Mouse (Mus musculus): Measurements from ENCODE around the gene Mbd5. TPM values are rescaled to one million over a fixed set of nuclear protein-coding genes. Genes with fewer than 3 reads are reported as not detected.

Gene Mbd5
- total RNA-seq, 2 experiments from 2014 or later = 98.6 to 104 TPM

DNA sequence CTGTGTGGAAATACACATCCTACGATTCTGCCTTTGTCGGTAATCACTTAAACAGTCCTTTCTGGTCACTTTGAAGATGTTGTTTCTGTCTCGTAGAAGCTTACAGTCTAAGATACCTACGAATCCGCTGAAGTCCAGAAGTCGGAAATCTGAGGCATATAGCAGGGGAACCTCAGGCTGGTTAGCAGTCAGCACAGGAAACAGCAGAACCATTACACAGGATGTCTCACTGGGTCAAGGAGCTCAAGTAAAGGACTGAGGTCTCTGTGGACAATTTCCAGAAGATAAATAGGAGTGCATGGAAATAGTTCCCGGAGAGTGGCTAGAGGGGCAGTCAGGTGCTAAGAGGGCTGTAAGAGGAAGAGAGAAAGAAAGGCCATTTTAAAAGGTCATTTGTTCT, 384.3 kb downstream of the Mbd5 start:
- no peak for DNase-seq
- intact Hi-C loops (cut with DNase I) = no loop called here

DNA sequence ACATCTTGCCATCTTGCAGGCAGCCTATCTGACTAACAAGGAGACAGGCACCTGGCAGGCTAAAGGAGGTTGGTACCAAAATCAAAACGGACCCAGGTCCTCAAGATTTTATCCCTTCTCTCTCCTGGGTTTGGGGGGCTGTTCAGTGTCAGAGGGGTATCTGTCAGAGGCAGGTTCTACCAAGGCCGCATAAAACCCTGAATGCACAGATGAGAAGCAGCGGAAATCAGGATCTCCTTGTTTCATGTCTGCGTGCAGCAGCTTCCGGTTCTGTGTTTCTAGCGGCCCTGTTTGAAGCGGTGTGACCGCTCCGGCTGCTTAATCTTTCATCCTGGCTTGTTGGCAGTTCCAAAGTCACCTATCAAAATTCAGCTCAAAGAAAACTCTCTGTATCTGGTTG, 386.0 kb downstream of the Mbd5 start:
- intact Hi-C loops (cut with DNase I) = no loop called here
- DNase-seq = no peak

DNA sequence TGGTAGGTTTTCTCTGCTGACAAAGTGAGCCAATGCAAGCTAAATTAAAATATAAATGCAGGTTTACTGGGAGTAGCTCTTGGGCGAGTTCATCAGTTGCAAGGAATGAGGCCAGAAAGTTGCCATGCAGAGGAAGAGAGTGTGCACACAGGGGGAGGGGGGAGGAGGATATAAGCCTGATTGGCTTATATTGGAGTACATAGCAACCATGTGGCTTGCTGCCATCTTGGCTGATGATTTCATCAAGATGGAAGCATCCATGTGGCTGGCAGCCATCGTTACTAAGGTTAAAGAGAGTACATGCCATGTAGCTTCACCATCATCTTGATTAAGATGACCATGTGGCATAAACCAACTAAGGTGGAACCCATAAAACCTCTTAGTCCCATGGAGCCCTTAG, 395.0 kb downstream of the Mbd5 start:
- peak; percentile 68 for DNase-seq
- intact Hi-C loops (cut with DNase I) = loop anchor here (10.0 kb wide), 1 partner anchor 381 kb away; no protein-coding TSS in a partner anchor

DNA sequence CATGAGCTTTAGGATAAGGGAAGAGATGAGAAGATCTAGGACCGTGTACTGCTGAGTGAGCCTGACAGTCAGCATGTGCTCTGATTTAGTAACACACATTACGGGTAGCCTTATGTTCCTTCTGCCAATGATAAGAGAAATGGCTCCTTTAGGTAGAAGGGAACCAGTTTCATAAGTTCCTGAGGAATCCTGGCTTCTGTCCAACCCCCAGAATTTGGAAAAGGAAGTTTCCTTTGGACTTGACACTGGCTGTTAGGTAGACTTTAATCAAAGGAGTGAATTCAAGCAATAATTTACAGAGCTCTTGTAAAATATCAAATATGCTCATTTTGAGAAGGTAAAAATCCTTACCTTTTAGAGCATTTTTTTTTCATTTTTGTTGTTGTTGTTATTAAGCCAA, 396.5 kb downstream of the Mbd5 start:
- DNase-seq = no peak
- intact Hi-C loops (cut with DNase I) = loop anchor here (10.0 kb wide), 1 partner anchor 379 kb away; no protein-coding TSS in a partner anchor

DNA sequence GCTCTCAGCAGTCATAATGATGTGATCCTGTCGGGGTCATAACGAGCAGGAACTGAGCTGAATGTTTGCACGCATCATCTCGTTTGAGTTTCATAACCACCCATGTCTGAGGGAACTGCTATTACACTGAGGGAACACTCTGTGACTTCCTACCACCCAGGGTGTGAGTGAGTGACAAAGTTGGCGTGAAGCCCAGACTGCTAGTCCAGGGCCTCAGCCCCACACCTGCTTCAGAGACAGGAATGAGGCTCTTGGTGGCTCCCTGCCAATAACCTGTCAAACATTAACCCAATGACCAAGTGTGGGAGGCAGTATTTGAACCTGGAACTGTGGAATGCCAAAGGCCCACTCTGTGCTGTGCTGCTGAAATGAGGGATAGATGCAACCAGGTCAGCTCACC, 400.5 kb downstream of the Mbd5 start:
- peak; percentile 55 for DNase-seq
- intact Hi-C loops (cut with DNase I) = loop anchor here (10.0 kb wide), 1 partner anchor 375 kb away; no protein-coding TSS in a partner anchor

GRCm38 (mm10) chr2:49350852-49351251, 401.5 kb downstream of the Mbd5 start:
- intact Hi-C loops (cut with DNase I) = no loop called here

DNA sequence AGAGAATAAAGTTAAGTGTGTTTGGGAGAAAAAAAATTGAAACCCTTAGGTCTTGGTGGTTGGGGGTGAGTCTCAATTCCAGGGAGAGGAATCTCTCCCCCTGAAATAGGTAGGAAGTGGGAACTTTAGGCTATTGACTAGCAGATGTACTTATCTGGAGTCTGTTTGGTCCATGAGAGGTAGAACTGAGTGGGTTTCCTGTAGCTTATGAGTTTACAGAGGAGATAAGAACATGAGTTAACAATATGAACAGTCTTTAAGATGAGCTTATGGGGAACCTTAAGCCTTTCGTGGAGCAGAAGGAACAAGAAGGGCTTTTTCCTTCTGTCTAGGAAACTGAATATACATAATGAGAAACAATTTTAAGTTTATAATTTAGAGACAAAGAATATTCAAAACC, 404.8 kb downstream of the Mbd5 start:
- no peak for DNase-seq
- intact Hi-C loops (cut with DNase I) = no loop called here

More at GRCm38 (mm10) chr2:49350852-49351251, 401.5 kb downstream of the Mbd5 start:
- DNase-seq = no peak

DNA sequence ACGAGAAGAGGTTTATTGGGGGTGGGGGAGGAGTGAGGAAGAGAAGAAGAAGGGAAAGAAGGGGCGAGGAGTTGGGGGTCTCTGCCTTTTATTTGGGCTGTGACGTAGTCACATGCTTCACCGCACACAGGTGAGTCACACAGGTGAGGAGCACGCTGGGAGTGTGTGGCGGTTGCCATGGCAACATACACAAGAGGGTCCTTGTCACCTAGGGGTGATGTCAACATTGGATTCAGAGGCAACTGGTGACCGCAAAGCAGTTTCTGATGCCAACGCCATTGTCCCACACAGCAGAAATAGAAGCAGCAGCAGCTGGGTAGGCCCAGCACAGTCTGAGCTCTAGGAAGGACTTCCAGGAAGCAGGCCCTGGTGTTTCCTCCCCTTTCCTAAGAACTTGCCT, 406.6 kb downstream of the Mbd5 start:
- intact Hi-C loops (cut with DNase I) = no loop called here
- no peak for DNase-seq

DNA sequence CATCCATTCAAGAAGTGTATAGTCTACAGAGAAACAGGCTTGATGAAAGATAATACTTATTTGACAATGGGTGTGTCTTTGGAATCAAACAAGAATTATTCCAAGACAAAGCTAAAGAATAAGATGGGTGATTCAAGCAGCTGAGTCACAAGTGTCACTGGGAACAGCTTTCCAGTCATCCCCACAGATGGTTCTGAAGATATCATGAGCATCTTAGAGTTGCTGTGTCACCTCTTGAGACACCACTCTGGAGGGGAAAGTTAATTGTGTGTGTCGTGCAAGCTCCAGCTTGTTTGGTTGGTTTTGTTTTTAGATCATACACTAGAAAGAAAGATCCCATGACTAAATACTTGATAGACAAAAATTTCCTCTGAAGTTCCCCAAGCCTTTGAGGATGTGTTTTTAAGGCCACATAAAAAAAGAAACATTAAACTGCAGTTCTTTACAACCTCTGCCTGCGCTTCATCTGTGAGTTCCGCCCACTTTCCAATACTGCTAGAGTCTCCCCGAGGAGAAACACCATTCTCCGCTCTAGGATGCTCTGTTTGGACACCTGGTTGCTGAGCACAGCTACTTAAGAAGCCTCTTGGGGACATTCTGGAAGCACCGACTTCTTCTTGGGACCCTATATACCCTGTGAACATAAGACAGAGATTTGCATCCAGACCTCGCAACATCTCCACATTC, 409.0 kb downstream of the Mbd5 start:
- no peak for DNase-seq
- intact Hi-C loops (cut with DNase I) = no loop called here

- peak; percentile 16 for DNase-seq
- intact Hi-C loops (cut with DNase I) = no loop called here
These were observed 409.7 kb downstream of the Mbd5 start for GRCm38 (mm10) chr2:49358839-49359520.

DNA sequence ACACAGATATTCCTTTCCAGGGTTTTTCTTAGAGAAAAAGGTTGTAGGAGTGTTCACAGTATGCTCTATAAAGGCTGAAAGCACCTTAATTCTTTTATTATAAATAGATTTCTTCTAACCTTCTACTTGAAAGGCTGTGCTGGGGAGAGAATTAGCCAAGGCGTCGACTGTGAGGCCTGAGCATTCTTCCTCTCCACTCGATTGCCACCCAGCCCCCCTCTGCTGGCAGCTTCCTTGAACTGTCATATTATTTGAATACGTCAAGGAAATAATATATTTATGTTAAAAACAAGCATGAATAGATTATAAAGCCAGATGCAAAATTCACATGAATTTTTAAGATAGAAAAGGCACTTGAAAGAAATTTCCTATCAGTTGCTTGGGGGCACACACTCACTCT, 410.4 kb downstream of the Mbd5 start:
- intact Hi-C loops (cut with DNase I) = no loop called here
- DNase-seq = no peak

GRCm38 (mm10) chr2:49364546-49364945, 415.2 kb downstream of the Mbd5 start:
- intact Hi-C loops (cut with DNase I) = no loop called here
- no peak for DNase-seq

- intact Hi-C loops (cut with DNase I) = no loop called here
- no peak for DNase-seq
These were observed 417.7 kb downstream of the Mbd5 start for GRCm38 (mm10) chr2:49366878-49367545.

DNA sequence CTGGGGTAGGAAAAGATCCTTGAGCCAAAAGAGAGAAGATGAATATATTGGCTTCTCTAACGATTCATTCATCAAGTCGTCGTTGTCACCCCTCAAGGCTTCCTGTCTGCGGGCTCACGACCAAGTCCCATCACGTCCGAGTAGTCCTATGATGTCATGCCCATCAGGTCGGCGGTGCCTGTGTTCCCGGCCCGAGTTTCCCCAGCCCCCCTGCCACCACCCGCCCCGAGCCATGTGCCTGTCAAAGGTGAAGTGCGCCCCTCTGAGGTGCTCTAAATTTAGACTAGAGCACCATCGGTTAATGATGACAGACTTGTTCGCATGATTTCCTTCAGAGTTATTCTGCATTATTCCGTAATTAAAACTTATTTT, 418.2 kb downstream of the Mbd5 start:
- intact Hi-C loops (cut with DNase I) = no loop called here
- no peak for DNase-seq

DNA sequence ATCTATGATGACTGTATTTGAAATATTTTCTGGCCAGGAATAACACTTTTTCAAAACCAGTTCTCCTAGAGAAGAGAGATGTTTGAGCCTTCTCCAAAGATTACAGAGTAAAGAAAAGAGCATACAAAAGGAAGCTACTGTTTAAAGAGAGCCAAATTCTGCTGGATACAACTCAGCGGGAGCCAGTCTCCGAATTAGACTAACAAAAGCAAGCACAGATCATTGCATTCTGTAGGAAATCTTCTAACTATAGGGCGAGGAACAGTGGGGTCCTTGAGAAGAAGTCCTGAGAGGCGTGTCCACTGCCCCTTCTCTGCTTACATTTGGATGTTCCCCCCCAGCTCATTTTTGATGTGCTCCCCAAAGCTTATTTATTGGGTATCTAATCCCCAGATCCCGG, 422.3 kb downstream of the Mbd5 start:
- DNase-seq = no peak
- intact Hi-C loops (cut with DNase I) = no loop called here

- no peak for DNase-seq
- intact Hi-C loops (cut with DNase I) = no loop called here
These were observed 423.3 kb downstream of the Mbd5 start for GRCm38 (mm10) chr2:49372586-49372985.

Other genes starting within 250 kb of the Mbd5 start
- 10 to 100 TPM; 72.8 to 91.2 TPM for gene Acvr2a, start 135.4 kb upstream of the Mbd5 start, total RNA-seq (2021)
- gene Orc4, start 769 bp downstream of the Mbd5 start, total RNA-seq (2021) = 10 to 100 TPM; 72.3 to 88.9 TPM